Mouse (Mus musculus) G1E (cell line): ENCODE data around the gene Gns.

ENCODE experiments used
- CTCF ChIP-seq: IDR thresholded peaks from 2 replicates; pipeline ENCODE4 v1.5.1; 2012; ENCODE audit warnings: low read depth, low read length, inconsistent platforms, mixed read lengths
- GATA1 ChIP-seq: IDR thresholded peaks from 2 replicates; pipeline ENCODE4 v1.6.1; 2012; ENCODE audit warnings: borderline replicate concordance, low read length, inconsistent platforms, mixed read lengths
- TAL1 ChIP-seq: conservative IDR thresholded peaks from 2 replicates; pipeline ENCODE4 v1.6.1; 2012; ENCODE audit warnings: low read depth, low read length, inconsistent platforms, mixed read lengths

DNA sequence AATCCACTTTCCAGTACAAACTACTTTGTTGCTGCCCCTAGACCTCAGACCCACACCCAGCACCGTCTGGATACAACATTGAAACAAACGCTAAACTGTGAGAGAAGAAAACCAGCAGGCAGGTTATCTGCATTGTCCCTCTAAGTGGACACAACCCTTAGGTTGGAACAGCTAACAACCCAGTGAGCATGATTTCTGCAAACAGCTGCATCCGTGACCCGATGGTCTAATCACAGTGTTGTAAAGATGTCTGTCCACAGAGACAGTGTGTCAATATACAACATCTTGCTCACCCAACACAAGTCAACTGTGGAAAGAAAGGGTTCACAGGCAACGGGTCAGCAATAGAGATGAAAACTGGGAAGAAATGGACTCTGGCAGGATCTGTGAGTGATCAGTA, 15.6 kb upstream of the Gns start:
- TF ChIP-seq CTCF (no peak), GATA1 (no peak), TAL1 (no peak)
